Mouse (Mus musculus): ENCODE measurements around the gene Nek5.

DNA sequence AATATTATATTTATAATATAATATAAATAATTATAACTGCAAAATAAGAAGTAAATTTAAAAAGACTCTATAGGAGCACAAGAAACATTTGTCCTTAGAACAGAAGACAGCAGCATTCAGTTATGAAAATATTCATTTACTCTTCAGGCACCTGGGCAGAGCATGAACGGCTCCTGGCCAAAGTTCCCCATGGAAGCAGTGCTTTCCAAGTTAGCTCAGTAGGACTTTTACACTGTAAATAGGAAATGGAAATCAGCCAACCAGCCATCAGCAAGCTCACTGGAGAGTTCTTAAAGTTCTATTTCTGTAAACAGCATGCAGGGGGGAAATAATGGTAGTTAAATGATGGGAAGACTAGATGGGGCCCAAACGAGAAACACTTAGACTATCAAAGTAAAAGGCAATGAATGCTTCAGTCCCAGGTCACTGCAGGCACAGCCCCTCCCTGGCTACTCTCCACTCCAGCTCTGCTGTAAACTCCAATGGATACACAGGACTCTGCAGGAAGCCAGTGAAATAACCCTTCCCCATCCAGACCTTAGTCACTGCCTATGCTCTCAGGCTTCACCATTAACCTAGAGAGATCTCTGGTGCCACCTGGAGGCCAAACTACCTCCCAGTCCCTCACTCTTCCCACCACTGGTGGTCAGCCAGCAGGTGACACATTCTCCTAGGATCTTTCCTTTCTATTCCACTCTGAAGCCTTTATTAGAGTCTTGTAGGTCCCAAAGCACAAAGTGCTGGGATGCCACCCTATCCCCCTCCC lies 77.0 kb downstream of the Nek5 start:
- TF ChIP-seq CTCF (IDR thresholded peaks at IDR 0.05) = peak; percentile 77
- TF ChIP-seq POLR2A (IDR thresholded peaks at IDR 0.05; ENCODE audit: insufficient read depth, low read depth, low read length) = no peak
- no peak for TF ChIP-seq EP300 (IDR thresholded peaks at IDR 0.05; ENCODE audit: insufficient read depth, low read depth, low read length)

Measured in heart, adult 2 months (tissue).